Mouse (Mus musculus): Measurements from ENCODE around the gene Camta1. TPM values are rescaled to one million over a fixed set of nuclear protein-coding genes. Genes with fewer than 3 reads are reported as not detected.

The Camta1 gene
- polyA plus RNA-seq, 1 experiment, result 1.8 TPM

GRCm38 (mm10) chr4:151283092-151283741, 578.5 kb downstream of the Camta1 start:
- 0 out of 2 replicates have a peak, but pooled peaks cover 2% of the 10 kb centered on the region for H3K9me3 ChIP-seq (ENCODE audit: control insufficient read depth, low read length)
- no peaks in the 10 kb centered on the region for H3K27me3 ChIP-seq (ENCODE audit: control insufficient read depth)
- TF ChIP-seq TAL1 (IDR thresholded peaks at IDR 0.05; ENCODE audit: low read length) (no peak), GATA1 (IDR thresholded peaks at IDR 0.05; ENCODE audit: low read length) (no peak)
- no peak overlapping the region for H3K4me3 ChIP-seq (replicated peaks)
- no peaks in the 10 kb centered on the region for H3K4me1 ChIP-seq (ENCODE audit: control insufficient read depth)
- H3K36me3 ChIP-seq (ENCODE audit: control insufficient read depth), result no peaks in the 10 kb centered on the region

GRCm38 (mm10) chr4:151282103-151282502, 579.6 kb downstream of the Camta1 start:
- no peaks in the 10 kb centered on the region for H3K4me1 ChIP-seq (ENCODE audit: control insufficient read depth)
- no peaks in the 10 kb centered on the region for H3K36me3 ChIP-seq (ENCODE audit: control insufficient read depth)
- H3K9me3 ChIP-seq (ENCODE audit: control insufficient read depth, low read length), result 0 out of 2 replicates have a peak, but pooled peaks cover 2% of the 10 kb centered on the region
- H3K27me3 ChIP-seq (ENCODE audit: control insufficient read depth), result no peaks in the 10 kb centered on the region
- no peak overlapping the region for H3K4me3 ChIP-seq (replicated peaks)
- TF ChIP-seq TAL1 (IDR thresholded peaks at IDR 0.05; ENCODE audit: low read length) (no peak), GATA1 (IDR thresholded peaks at IDR 0.05; ENCODE audit: low read length) (no peak)

- no peaks in the 10 kb centered on the region for H3K4me1 ChIP-seq (ENCODE audit: control insufficient read depth)
- no peak overlapping the region for H3K4me3 ChIP-seq (replicated peaks)
- no peak for TF ChIP-seq TAL1 (IDR thresholded peaks at IDR 0.05; ENCODE audit: low read length)
- no peak for TF ChIP-seq GATA1 (IDR thresholded peaks at IDR 0.05; ENCODE audit: low read length)
- no peaks in the 10 kb centered on the region for H3K36me3 ChIP-seq (ENCODE audit: control insufficient read depth)
- H3K27me3 ChIP-seq (ENCODE audit: control insufficient read depth), result no peaks in the 10 kb centered on the region
- no peaks in the 10 kb centered on the region for H3K9me3 ChIP-seq (ENCODE audit: control insufficient read depth, low read length)
These were observed 586.4 kb downstream of the Camta1 start for GRCm38 (mm10) chr4:151275292-151275691.

- no peak for TF ChIP-seq TAL1 (IDR thresholded peaks at IDR 0.05; ENCODE audit: low read length)
- no peak for TF ChIP-seq GATA1 (IDR thresholded peaks at IDR 0.05; ENCODE audit: low read length)
- Histone ChIP-seq H3K4me1 (ENCODE audit: control insufficient read depth) (no peaks in the 10 kb centered on the region), H3K9me3 (ENCODE audit: control insufficient read depth, low read length) (no peaks in the 10 kb centered on the region), H3K36me3 (ENCODE audit: control insufficient read depth) (no peaks in the 10 kb centered on the region), H3K4me3 (replicated peaks) (no peak overlapping the region), H3K27me3 (ENCODE audit: control insufficient read depth) (no peaks in the 10 kb centered on the region)
These were observed 597.8 kb downstream of the Camta1 start for GRCm38 (mm10) chr4:151263786-151264414.

DNA sequence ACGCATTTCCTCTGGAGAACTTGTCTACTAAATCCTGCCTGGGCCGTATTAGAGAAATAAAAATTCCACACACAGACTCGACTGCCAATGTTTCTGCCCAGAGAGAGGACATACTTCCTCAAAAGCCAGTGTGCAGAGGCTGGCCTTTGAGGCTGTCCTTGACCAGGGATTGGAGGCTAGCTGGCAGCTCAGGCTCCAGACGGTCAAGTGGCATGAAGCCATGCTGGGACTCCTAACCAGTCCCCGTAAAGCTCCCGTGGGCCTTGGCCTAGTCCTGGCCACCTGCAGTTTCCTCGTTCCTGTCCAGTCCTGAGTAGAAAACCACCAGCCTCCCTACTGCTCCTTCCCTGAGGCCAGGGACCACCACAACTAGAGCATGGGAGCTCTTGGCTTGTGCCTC, 598.6 kb downstream of the Camta1 start:
- H3K27me3 ChIP-seq (ENCODE audit: control insufficient read depth), result no peaks in the 10 kb centered on the region

GRCm38 (mm10) chr4:151256622-151257021, 605.1 kb downstream of the Camta1 start:
- Histone ChIP-seq H3K4me1 (ENCODE audit: control insufficient read depth) (no peaks in the 10 kb centered on the region), H3K4me3 (replicated peaks) (no peak overlapping the region), H3K9me3 (ENCODE audit: control insufficient read depth, low read length) (no peaks in the 10 kb centered on the region; the same call in 1 of the 2 replicates), H3K36me3 (ENCODE audit: control insufficient read depth) (no peaks in the 10 kb centered on the region), H3K27me3 (ENCODE audit: control insufficient read depth) (no peaks in the 10 kb centered on the region)
- TF ChIP-seq TAL1 (IDR thresholded peaks at IDR 0.05; ENCODE audit: low read length) (no peak), GATA1 (IDR thresholded peaks at IDR 0.05; ENCODE audit: low read length) (no peak)

More for the DNA sequence above, 598.6 kb downstream of the Camta1 start:
- Histone ChIP-seq H3K4me1 (ENCODE audit: control insufficient read depth) (no peaks in the 10 kb centered on the region), H3K36me3 (ENCODE audit: control insufficient read depth) (no peaks in the 10 kb centered on the region), H3K4me3 (replicated peaks) (no peak overlapping the region), H3K9me3 (ENCODE audit: control insufficient read depth, low read length) (no peaks in the 10 kb centered on the region)
- no peak for TF ChIP-seq GATA1 (IDR thresholded peaks at IDR 0.05; ENCODE audit: low read length)

- Histone ChIP-seq H3K4me1 (ENCODE audit: control insufficient read depth) (no peaks in the 10 kb centered on the region), H3K9me3 (ENCODE audit: control insufficient read depth, low read length) (peaks cover 3% of the 10 kb centered on the region; the same call in 1 of the 2 replicates), H3K36me3 (ENCODE audit: control insufficient read depth) (no peaks in the 10 kb centered on the region), H3K27me3 (ENCODE audit: control insufficient read depth) (no peaks in the 10 kb centered on the region), H3K4me3 (replicated peaks) (no peak overlapping the region)
- no peak for TF ChIP-seq GATA1 (IDR thresholded peaks at IDR 0.05; ENCODE audit: low read length)
- no peak for TF ChIP-seq TAL1 (IDR thresholded peaks at IDR 0.05; ENCODE audit: low read length)
These were observed 610.9 kb downstream of the Camta1 start for GRCm38 (mm10) chr4:151250824-151251223.

GRCm38 (mm10) chr4:151245068-151245797, 616.4 kb downstream of the Camta1 start:
- Histone ChIP-seq H3K4me1 (ENCODE audit: control insufficient read depth) (no peaks in the 10 kb centered on the region), H3K9me3 (ENCODE audit: control insufficient read depth, low read length) (peaks cover 15% of the 10 kb centered on the region), H3K36me3 (ENCODE audit: control insufficient read depth) (no peaks in the 10 kb centered on the region), H3K4me3 (replicated peaks) (no peak overlapping the region), H3K27me3 (ENCODE audit: control insufficient read depth) (no peaks in the 10 kb centered on the region)
- no peak for TF ChIP-seq TAL1 (IDR thresholded peaks at IDR 0.05; ENCODE audit: low read length)
- no peak for TF ChIP-seq GATA1 (IDR thresholded peaks at IDR 0.05; ENCODE audit: low read length)

- no peaks in the 10 kb centered on the region for H3K27me3 ChIP-seq (ENCODE audit: control insufficient read depth)
- no peak overlapping the region for H3K4me3 ChIP-seq (replicated peaks)
- H3K9me3 ChIP-seq (ENCODE audit: control insufficient read depth, low read length), result peaks cover 29% of the 10 kb centered on the region
- no peaks in the 10 kb centered on the region for H3K36me3 ChIP-seq (ENCODE audit: control insufficient read depth)
- H3K4me1 ChIP-seq (ENCODE audit: control insufficient read depth), result no peaks in the 10 kb centered on the region
- TF ChIP-seq TAL1 (IDR thresholded peaks at IDR 0.05; ENCODE audit: low read length), result no peak
- no peak for TF ChIP-seq GATA1 (IDR thresholded peaks at IDR 0.05; ENCODE audit: low read length)
These were observed 618.2 kb downstream of the Camta1 start for GRCm38 (mm10) chr4:151243445-151243844.
